Mouse (Mus musculus) megakaryocyte, embryonic 14.5 days (primary cell): ENCODE results near the gene Wdr66. TPM values are rescaled to one million over a fixed set of nuclear protein-coding genes. Genes with fewer than 3 reads are reported as not detected.

Experiments
- H3K27me3 ChIP-seq: replicated peaks from 2 replicates; pipeline ENCODE3; 2012; ENCODE audit warnings: inconsistent platforms
- H3K36me3 ChIP-seq: replicated peaks from 2 replicates; pipeline ENCODE3; 2012; ENCODE audit warnings: low read length, inconsistent platforms, mixed read lengths
- H3K4me1 ChIP-seq: 2 replicates; pipeline ENCODE4 v1.6.1; 2012; ENCODE audit warnings: inconsistent platforms
- H3K4me3 ChIP-seq: replicated peaks from 2 replicates; pipeline ENCODE3; 2012; ENCODE audit warnings: moderate library complexity, mild to moderate bottlenecking, inconsistent platforms
- H3K9me3 ChIP-seq: 2 replicates; pipeline ENCODE4 v1.6.1; 2012; ENCODE audit warnings: inconsistent platforms
- FLI1 ChIP-seq: IDR thresholded peaks from 2 replicates; pipeline ENCODE4 v1.6.1; 2012; ENCODE audit warnings: low read length, inconsistent platforms, mixed read lengths
- GATA1 ChIP-seq: IDR thresholded peaks from 3 replicates; pipeline ENCODE4 v1.6.1; 2012; ENCODE audit warnings: mixed read lengths, low read length, inconsistent platforms, borderline replicate concordance
- polyA plus RNA-seq: library from polyadenylated mRNA; stranded (reverse); fragments of >175 nt; gene quantifications from 2 replicates; pipeline ENCODE4 v1.2.3, GENCODE M21; 2012; ENCODE audit warnings: low replicate concordance; ENCODE audit not compliant: insufficient read depth

The Wdr66 gene
- polyA plus RNA-seq, 1 experiment = 0.08 TPM

DNA sequence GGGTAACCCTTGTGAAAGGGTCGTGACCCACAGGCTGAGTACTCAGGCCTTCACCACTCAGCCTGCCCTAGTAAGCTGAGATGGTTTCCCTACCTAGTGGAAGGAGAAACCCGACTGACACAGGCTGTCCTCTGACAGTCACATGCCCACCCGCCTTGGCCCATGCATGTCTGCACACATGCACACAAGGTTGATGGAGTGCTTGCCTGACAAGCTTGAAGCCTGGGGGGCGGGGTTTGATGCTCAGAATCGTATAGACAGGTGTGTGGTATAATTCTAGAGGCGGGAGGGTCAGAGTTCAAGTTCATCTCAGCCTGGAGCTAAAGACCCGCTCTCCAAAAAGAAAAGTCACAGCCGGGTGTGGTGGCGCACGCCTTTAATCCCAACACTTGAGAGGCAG is 123.4 kb downstream of the Wdr66 start:
- Histone ChIP-seq H3K27me3 (no peaks in the 10 kb centered on the region), H3K4me1 (peaks cover 28% of the 10 kb centered on the region), H3K4me3 (no peak overlapping the region), H3K9me3 (no peaks in the 10 kb centered on the region), H3K36me3 (peaks cover 41% of the 10 kb centered on the region)
- TF ChIP-seq GATA1 = no peak
- no peak for TF ChIP-seq FLI1

GRCm38 (mm10) chr5:123375793-123376452 is 124.0 kb downstream of the Wdr66 start:
- H3K27me3 ChIP-seq = no peaks in the 10 kb centered on the region
- H3K9me3 ChIP-seq = no peaks in the 10 kb centered on the region
- TF ChIP-seq FLI1 (no peak), GATA1 (no peak)
- H3K4me3 ChIP-seq = no peak overlapping the region
- peaks cover 34% of the 10 kb centered on the region for H3K36me3 ChIP-seq
- peaks cover 25% of the 10 kb centered on the region for H3K4me1 ChIP-seq

- Histone ChIP-seq H3K9me3 (no peaks in the 10 kb centered on the region), H3K36me3 (peaks cover 28% of the 10 kb centered on the region), H3K4me1 (peaks cover 29% of the 10 kb centered on the region), H3K4me3 (no peak overlapping the region), H3K27me3 (no peaks in the 10 kb centered on the region)
- TF ChIP-seq FLI1 = no peak
- no peak for TF ChIP-seq GATA1
Observed at GRCm38 (mm10) chr5:123376569-123376968, 124.7 kb downstream of the Wdr66 start.

Other genes with a start within 250 kb of the Wdr66 start
- 111 and 131 TPM in 2 replicates for gene Orai1, start 237.0 kb upstream of the Wdr66 start, polyA plus RNA-seq
- gene Morn3, start 205.1 kb upstream of the Wdr66 start, polyA plus RNA-seq = not detected in 2 replicates
- gene Tmem120b, start 183.7 kb upstream of the Wdr66 start, polyA plus RNA-seq = 5.3 and 6.9 TPM in 2 replicates
- 21.3 and 61.2 TPM in 2 replicates for gene Rhof, start 119.4 kb upstream of the Wdr66 start, polyA plus RNA-seq
- 20.8 and 52.6 TPM in 2 replicates for gene Setd1b, start 109.9 kb upstream of the Wdr66 start, polyA plus RNA-seq
- gene Psmd9, start 82.7 kb upstream of the Wdr66 start, polyA plus RNA-seq = 86.5 and 87.0 TPM in 2 replicates
- gene Hpd, start 69.4 kb upstream of the Wdr66 start, polyA plus RNA-seq = not detected in 2 replicates
- 13.0 and 23.7 TPM in 2 replicates for gene Bcl7a, start 91.7 kb downstream of the Wdr66 start, polyA plus RNA-seq
- gene Mlxip, start 142.7 kb downstream of the Wdr66 start, polyA plus RNA-seq = 1.7 and 3.1 TPM in 2 replicates
- not detected in 2 replicates for gene Lrrc43, start 237.2 kb downstream of the Wdr66 start, polyA plus RNA-seq
- gene Il31, start 237.4 kb downstream of the Wdr66 start, polyA plus RNA-seq = not detected in 2 replicates